ENCODE assay signal across 9 mouse cellular contexts in genomic region chr1:90927929-90928574, GRCm38 (mm10). TPM values are rescaled to one million over a fixed set of nuclear protein-coding genes. Genes with fewer than 3 reads are reported as not detected.
DNase-seq lines count a peak whose midpoint lies in the region; ATAC-seq lines count a peak whose summit lies in the region.
"Had no signal": no experiment of that assay in that cellular context is flagged by ENCODE, and none has a peak within 500 bp of the region (broad histone marks: within the 10 kb centered on the region; RNA-seq: fewer than 3 reads in every experiment).

No protein-coding gene starts in this region.

- peak overlapping the region; percentile 27 for H3K4me3 ChIP-seq in embryonic facial prominence, embryonic 11.5 days (ENCODE audit: low read depth, low read length)
- peak overlapping the region; percentile 38 for H3K4me3 ChIP-seq in intestine, embryonic 16.5 days (ENCODE audit: low read length)
- peak overlapping the region; percentile 21; the same call in 1 of the 2 replicates for H3K4me3 ChIP-seq in neural tube, embryonic 11.5 days (ENCODE audit: low read depth, low read length)

- H3K4me2 ChIP-seq in embryonic facial prominence, embryonic 11.5 days (ENCODE audit: low read depth, low read length) = peak overlapping the region; percentile 73
- peak overlapping the region; percentile 71 for H3K4me2 ChIP-seq in intestine, embryonic 16.5 days (ENCODE audit: low read depth, low read length)
- peak overlapping the region; percentile 46 for H3K4me2 ChIP-seq in neural tube, embryonic 11.5 days (ENCODE audit: low read depth)

- no peak overlapping the region for H3K27ac ChIP-seq in embryonic facial prominence, embryonic 11.5 days (replicated peaks; ENCODE audit: low read depth, low read length)
- no peak overlapping the region for H3K27ac ChIP-seq in intestine, embryonic 16.5 days (ENCODE audit: low read length)
- H3K27ac ChIP-seq in neural tube, embryonic 11.5 days (ENCODE audit: low read depth, low read length) = no peak overlapping the region

- peak overlapping the region; percentile 50 for H3K9ac ChIP-seq in embryonic facial prominence, embryonic 11.5 days (replicated peaks; ENCODE audit: low read length)
- peak overlapping the region; percentile 64 for H3K9ac ChIP-seq in intestine, embryonic 16.5 days (ENCODE audit: low read depth, low read length)
- 0 out of 2 replicates have a peak overlapping the region, but pooled peaks have one; percentile 3 for H3K9ac ChIP-seq in neural tube, embryonic 11.5 days (ENCODE audit: low read length)

- H3K27me3 ChIP-seq in embryonic facial prominence, embryonic 11.5 days (ENCODE audit: control insufficient read depth, insufficient read depth, low read length) = peaks cover 5% of the 10 kb centered on the region
- H3K27me3 ChIP-seq in intestine, embryonic 16.5 days (replicated peaks; ENCODE audit: control insufficient read depth, insufficient read depth, low read length) = no peaks in the 10 kb centered on the region
- H3K27me3 ChIP-seq in neural tube, embryonic 11.5 days (ENCODE audit: control insufficient read depth, insufficient read depth, low read length) = 0 out of 2 replicates have a peak, but pooled peaks cover 4% of the 10 kb centered on the region

- no peak; the same call in 1 of the 2 replicates for ATAC-seq in embryonic facial prominence, embryonic 11.5 days (replicated peaks; ENCODE audit: insufficient number of reproducible peaks, low FRiP score, low TSS enrichment, low read depth)
- peak; percentile 62 for ATAC-seq in intestine, embryonic 16.5 days
- no peak for ATAC-seq in neural tube, embryonic 11.5 days (ENCODE audit: insufficient read depth, low FRiP score, low TSS enrichment)

- H3K9me3 ChIP-seq in embryonic facial prominence, embryonic 11.5 days (replicated peaks; ENCODE audit: control insufficient read depth, low read length) = no peaks in the 10 kb centered on the region
- no peaks in the 10 kb centered on the region for H3K9me3 ChIP-seq in intestine, embryonic 16.5 days (ENCODE audit: control insufficient read depth, low read length)
- H3K9me3 ChIP-seq in neural tube, embryonic 11.5 days (ENCODE audit: control insufficient read depth, low read length) = no peaks in the 10 kb centered on the region

- 3% methylated on average over 23 of the region's 23 CpGs for WGBS in embryonic facial prominence, embryonic 11.5 days
- WGBS in intestine, embryonic 16.5 days = 3% methylated on average over 23 of the region's 23 CpGs
- 1% methylated on average over 23 of the region's 23 CpGs for WGBS in neural tube, embryonic 11.5 days

- no peaks in the 10 kb centered on the region for H3K36me3 ChIP-seq in embryonic facial prominence, embryonic 11.5 days (replicated peaks; ENCODE audit: control insufficient read depth, insufficient read depth, low read depth, low read length)
- no peaks in the 10 kb centered on the region for H3K36me3 ChIP-seq in intestine, embryonic 16.5 days (ENCODE audit: control insufficient read depth, insufficient read depth, low read length)
- no peaks in the 10 kb centered on the region for H3K36me3 ChIP-seq in neural tube, embryonic 11.5 days (ENCODE audit: control insufficient read depth, insufficient read depth, low read length)

- peak; percentile 23 to 33 for DNase-seq in kidney, postnatal 4 days
- DNase-seq in kidney, adult 11 months = no peak
- peak; percentile 22 for DNase-seq in embryonic facial prominence, embryonic 11.5 days (ENCODE audit: low spot score)
- DNase-seq in neural tube, embryonic 11.5 days (ENCODE audit: low spot score) = no peak
- DNase-seq in cerebellum, postnatal 25 days = no peak
- DNase-seq in adrenal gland, postnatal 36 days = no peak
- no peak for DNase-seq in layer of hippocampus, adult 18-20 months (ENCODE audit: low spot score in 2 of 2)

- no peaks in the 10 kb centered on the region; the same call in 1 of the 2 replicates for H3K4me1 ChIP-seq in embryonic facial prominence, embryonic 11.5 days (ENCODE audit: control insufficient read depth, insufficient read depth, low read length)
- peaks cover 13% of the 10 kb centered on the region for H3K4me1 ChIP-seq in intestine, embryonic 16.5 days (ENCODE audit: control insufficient read depth, insufficient read depth, low read length)
- peaks cover 5% of the 10 kb centered on the region for H3K4me1 ChIP-seq in neural tube, embryonic 11.5 days (ENCODE audit: control insufficient read depth, insufficient read depth, low read length)

RNA-seq across cellular contexts. Expression of gene Mlph, which starts 13.2 kb away (rescaled TPM):
- polyA plus RNA-seq in embryonic facial prominence, embryonic 11.5 days (2014; fragmentation: Nextera tagmentation; extraction: Ambion mirVana) = 0.07 and 0.31 TPM in 2 replicates
- 3.2 and 3.3 TPM in 2 replicates for polyA plus RNA-seq in intestine, embryonic 16.5 days (2015; fragmentation: Nextera tagmentation; extraction: Ambion mirVana)
- polyA plus RNA-seq in neural tube, embryonic 11.5 days (2014; fragmentation: Nextera tagmentation; extraction: Ambion mirVana) = 0.19 and 0.24 TPM in 2 replicates
- 1 to 10 TPM; 2.2 to 2.3 TPM for total RNA-seq in adrenal gland, postnatal 36 days (2021)
- 1 to 10 TPM; 2.7 to 2.8 TPM for total RNA-seq in layer of hippocampus, adult 18-20 months (2021)
- total RNA-seq: monocyte, adult 5-6 weeks had no signal

RNA-seq across cellular contexts. Expression of gene Prlh, which starts 24.9 kb away (rescaled TPM):
- polyA plus RNA-seq in embryonic facial prominence, embryonic 11.5 days (2014; fragmentation: Nextera tagmentation; extraction: Ambion mirVana) = not detected in 2 replicates
- not detected in 2 replicates for polyA plus RNA-seq in intestine, embryonic 16.5 days (2015; fragmentation: Nextera tagmentation; extraction: Ambion mirVana)
- not detected in 2 replicates for polyA plus RNA-seq in neural tube, embryonic 11.5 days (2014; fragmentation: Nextera tagmentation; extraction: Ambion mirVana)
- total RNA-seq in adrenal gland, postnatal 36 days (2021) = not detected
- total RNA-seq in layer of hippocampus, adult 18-20 months (2021) = not detected
- total RNA-seq: monocyte, adult 5-6 weeks had no signal

RNA-seq across cellular contexts. Expression of gene Rab17, which starts 41.4 kb away (rescaled TPM):
- polyA plus RNA-seq in embryonic facial prominence, embryonic 11.5 days (2014; fragmentation: Nextera tagmentation; extraction: Ambion mirVana) = 0.64 and 0.70 TPM in 2 replicates
- 62.2 and 69.3 TPM in 2 replicates for polyA plus RNA-seq in intestine, embryonic 16.5 days (2015; fragmentation: Nextera tagmentation; extraction: Ambion mirVana)
- 0.15 and 0.38 TPM in 2 replicates for polyA plus RNA-seq in neural tube, embryonic 11.5 days (2014; fragmentation: Nextera tagmentation; extraction: Ambion mirVana)
- total RNA-seq in adrenal gland, postnatal 36 days (2021) = not detected
- total RNA-seq in layer of hippocampus, adult 18-20 months (2021) = not detected
- total RNA-seq: monocyte, adult 5-6 weeks had no signal

Comparison
In these comparisons a context has a peak if more than half of its experiments do, and no peak if none do; other contexts are left out.
1. DNase-seq: peak in kidney, postnatal 4 days (2 of 2) and embryonic facial prominence, embryonic 11.5 days (single experiment); none in kidney, adult 11 months (single experiment), neural tube, embryonic 11.5 days (single experiment), cerebellum, postnatal 25 days (0 of 2), adrenal gland, postnatal 36 days (0 of 2) and layer of hippocampus, adult 18-20 months (0 of 2).
2. H3K9ac ChIP-seq: peak in every context shown above with its lines; median percentile 64 in intestine, embryonic 16.5 days; 50 in embryonic facial prominence, embryonic 11.5 days; 3 in neural tube, embryonic 11.5 days.
3. RNA of gene Rab17, which starts 41.4 kb away (polyA plus RNA-seq): 62.2 to 69.3 TPM in intestine, embryonic 16.5 days; 0.64 to 0.70 TPM in embryonic facial prominence, embryonic 11.5 days and 0.15 to 0.38 TPM in neural tube, embryonic 11.5 days; every median in the first group is over 10 times any median in the second.
4. Peak in every context shown above with its lines, with median percentiles within 50 percentile points of each other: H3K4me2 ChIP-seq and H3K4me3 ChIP-seq.